Mouse (Mus musculus) heart, embryonic 16.5 days (tissue): Measurements from ENCODE around the gene Ifnar2. TPM values are rescaled to one million over a fixed set of nuclear protein-coding genes. Genes with fewer than 3 reads are reported as not detected.

Experiments
- ATAC-seq: fragments of 200-750 bp; cut with Nextera tagmentation; replicated peaks from 2 replicates; pipeline ENCODE4 v1.8.0; 2017; ENCODE audit warnings: moderate number of reproducible peaks; ENCODE audit not compliant: insufficient read depth, low FRiP score; ENCODE audit errors: extremely low read depth
- H3K27ac ChIP-seq: fragments of 300-500 bp; sonication (generic); 2 replicates; pipeline ENCODE4 v1.5.1; 2014; ENCODE audit warnings: mild to moderate bottlenecking, low read length, control low read depth, moderate library complexity
- H3K27me3 ChIP-seq: fragments of 300-500 bp; sonication (generic); 2 replicates; pipeline ENCODE4 v1.6.1; 2014; ENCODE audit warnings: low read length, mixed read lengths; ENCODE audit not compliant: control insufficient read depth, insufficient read depth
- H3K36me3 ChIP-seq: fragments of 300-500 bp; sonication (generic); 2 replicates; pipeline ENCODE4 v1.6.1; 2014; ENCODE audit not compliant: control insufficient read depth, insufficient read depth
- H3K4me1 ChIP-seq: fragments of 300-500 bp; sonication (generic); 2 replicates; pipeline ENCODE4 v1.6.1; 2014; ENCODE audit warnings: low read length, mixed read lengths; ENCODE audit not compliant: control insufficient read depth, insufficient read depth
- H3K4me2 ChIP-seq: fragments of 300-500 bp; sonication (generic); 2 replicates; pipeline ENCODE4 v1.6.1; 2014; ENCODE audit warnings: low read depth, mild to moderate bottlenecking, control low read depth, low read length
- H3K4me3 ChIP-seq: fragments of 300-500 bp; sonication (generic); 2 replicates; pipeline ENCODE4 v1.5.1; 2014; ENCODE audit warnings: mild to moderate bottlenecking, control low read depth, low read length
- H3K9ac ChIP-seq: fragments of 300-500 bp; sonication (generic); 2 replicates; pipeline ENCODE4 v1.6.1; 2014; ENCODE audit warnings: low read length, control low read depth
- H3K9me3 ChIP-seq: fragments of 300-500 bp; sonication (generic); replicated peaks from 2 replicates; pipeline ENCODE4 v1.6.1; 2016; ENCODE audit warnings: low read length; ENCODE audit not compliant: control insufficient read depth
- WGBS: fragments of 180-500 bp; shearing (Covaris S2); extraction: QIAGEN DNeasy Blood & Tissue Kit; methylation state at CpG from one replicate; pipeline ENCODE4 v1.1.7; 2014; 5-methylcytosine and 5-hydroxymethylcytosine counted together
- polyA plus RNA-seq: library from polyadenylated mRNA; unstranded; fragments of >200 nt; fragmentation: Nextera tagmentation; extraction: Ambion mirVana; gene quantifications from 2 replicates; pipeline ENCODE4 v1.2.1, GENCODE M21; 2015

The Ifnar2 gene
- polyA plus RNA-seq, 1 experiment from 2014 or later = 63.7 TPM

- Histone ChIP-seq H3K4me1 (peaks cover 26% of the 10 kb centered on the region), H3K9me3 (no peaks in the 10 kb centered on the region), H3K27me3 (no peaks in the 10 kb centered on the region), H3K27ac (no peak overlapping the region), H3K4me2 (no peak overlapping the region), H3K36me3 (no peaks in the 10 kb centered on the region), H3K9ac (no peak overlapping the region), H3K4me3 (no peak overlapping the region)
- 77% methylated on average over 12 of the region's 12 CpGs for WGBS
- ATAC-seq = no peak
These were observed 77.8 kb downstream of the Ifnar2 start for GRCm38 (mm10) chr16:91450137-91451064.

GRCm38 (mm10) chr16:91451949-91452348, 79.4 kb downstream of the Ifnar2 start:
- Histone ChIP-seq H3K9ac (no peak overlapping the region), H3K27me3 (no peaks in the 10 kb centered on the region), H3K27ac (peak overlapping the region; percentile 68)

GRCm38 (mm10) chr16:91452363-91452896, 79.8 kb downstream of the Ifnar2 start:
- ATAC-seq = 0 out of 2 replicates have a peak, but pooled peaks have one; percentile 7
- Histone ChIP-seq H3K4me2 (no peak overlapping the region), H3K9me3 (no peaks in the 10 kb centered on the region), H3K36me3 (no peaks in the 10 kb centered on the region), H3K27me3 (no peaks in the 10 kb centered on the region), H3K9ac (no peak overlapping the region), H3K4me3 (no peak overlapping the region), H3K4me1 (peaks cover 20% of the 10 kb centered on the region), H3K27ac (peak overlapping the region; percentile 68)
- 33% methylated on average over 6 of the region's 6 CpGs for WGBS

More at GRCm38 (mm10) chr16:91451949-91452348, 79.4 kb downstream of the Ifnar2 start:
- WGBS = 63% methylated on average over 2 of the region's 2 CpGs
- no peaks in the 10 kb centered on the region for H3K36me3 ChIP-seq
- peaks cover 25% of the 10 kb centered on the region for H3K4me1 ChIP-seq
- H3K4me2 ChIP-seq = no peak overlapping the region
- no peak for ATAC-seq
- H3K9me3 ChIP-seq = no peaks in the 10 kb centered on the region
- no peak overlapping the region for H3K4me3 ChIP-seq

Other genes with a start within 250 kb of the Ifnar2 start
- not detected in 2 replicates for gene Olig2, start 147.3 kb upstream of the Ifnar2 start, polyA plus RNA-seq
- gene Olig1, start 103.0 kb upstream of the Ifnar2 start, polyA plus RNA-seq = 0.07 and 0.09 TPM in 2 replicates
- not detected in 2 replicates for gene Gm21970, start 18.9 kb downstream of the Ifnar2 start, polyA plus RNA-seq
- 71.3 and 75.1 TPM in 2 replicates for gene Il10rb, start 33.4 kb downstream of the Ifnar2 start, polyA plus RNA-seq
- gene Ifnar1, start 112.5 kb downstream of the Ifnar2 start, polyA plus RNA-seq = 40.9 and 41.1 TPM in 2 replicates
- 134 and 141 TPM in 2 replicates for gene Ifngr2, start 174.3 kb downstream of the Ifnar2 start, polyA plus RNA-seq
- gene Tmem50b, start 225.0 kb downstream of the Ifnar2 start, polyA plus RNA-seq = 67.4 and 74.5 TPM in 2 replicates
- gene Dnajc28, start 246.2 kb downstream of the Ifnar2 start, polyA plus RNA-seq = 6.0 and 6.6 TPM in 2 replicates